Mouse (Mus musculus): ENCODE data around the gene Smim20. TPM values are rescaled to one million over a fixed set of nuclear protein-coding genes. Genes with fewer than 3 reads are reported as not detected.

The Smim20 gene
- total and polyA plus RNA-seq, 2 experiments, result 36.3 to 42.4 TPM

DNA sequence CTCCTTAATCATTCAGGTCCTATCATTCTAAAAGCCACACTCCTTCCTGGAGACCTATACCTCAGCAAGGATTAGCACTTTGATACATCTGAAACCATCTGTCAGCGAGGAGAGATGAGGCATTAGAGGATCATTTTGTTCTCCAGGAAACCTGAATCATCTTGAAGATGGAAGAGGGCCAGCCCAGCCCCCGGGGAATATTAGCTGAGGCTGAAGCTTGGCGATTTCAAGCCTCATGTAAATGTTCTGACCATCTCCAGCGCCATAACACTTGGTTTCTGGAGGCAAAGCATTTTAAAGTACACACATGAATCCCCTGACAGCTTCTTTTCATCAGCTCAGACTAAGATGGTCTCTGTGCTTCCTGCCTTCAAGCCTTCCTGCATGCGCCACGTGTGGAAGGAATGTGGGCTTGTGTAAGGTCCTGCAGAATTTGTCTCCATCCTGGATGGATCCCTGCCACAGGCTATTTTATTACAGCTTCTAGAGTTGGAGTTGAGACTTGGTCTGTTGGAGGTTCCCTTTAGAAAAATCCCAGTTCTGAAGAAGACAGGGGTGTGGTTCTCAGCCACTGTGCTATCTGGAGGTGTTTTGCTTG is 1.3 kb downstream of the Smim20 start:
- Histone ChIP-seq H3K27me3 (ENCODE audit: control insufficient read depth, insufficient read depth, low read length) (no peaks in the 10 kb centered on the region), H3K4me3 (ENCODE audit: insufficient read depth, low read depth, low read length) (no peak overlapping the region), H3K4me1 (ENCODE audit: control insufficient read depth, insufficient read depth, low read length) (peaks cover 11% of the 10 kb centered on the region), H3K27ac (replicated peaks; ENCODE audit: insufficient read depth, low read depth, low read length) (no peak overlapping the region), H3K36me3 (ENCODE audit: control insufficient read depth, insufficient read depth, low read length) (peaks cover under 1% of the 10 kb centered on the region; the same call in 1 of the 2 replicates), H3K79me2 (ENCODE audit: control insufficient read depth, insufficient read depth, low read length) (peaks cover 21% of the 10 kb centered on the region; the same call in 1 of the 2 replicates), H3K9ac (ENCODE audit: low read depth, low read length) (no peak overlapping the region)
- 82% methylated on average over 6 of the region's 6 CpGs for WGBS
- no peak for TF ChIP-seq CTCF (IDR thresholded peaks at IDR 0.05; ENCODE audit: low read depth, low read length)
- TF ChIP-seq POLR2A (IDR thresholded peaks at IDR 0.05; ENCODE audit: extremely low read depth, insufficient read depth, low read length), result no peak
- DNase-seq (ENCODE audit: extremely low read depth, low read depth, low spot score), result no peak

- H3K36me3 ChIP-seq (ENCODE audit: control insufficient read depth, insufficient read depth, low read length), result peaks cover 3% of the 10 kb centered on the region; the same call in 1 of the 2 replicates
- 80% methylated on average over 5 of the region's 5 CpGs for WGBS
- DNase-seq (ENCODE audit: extremely low read depth, low read depth, low spot score), result no peak
- no peaks in the 10 kb centered on the region for H3K27me3 ChIP-seq (ENCODE audit: control insufficient read depth, insufficient read depth, low read length)
- H3K4me3 ChIP-seq (ENCODE audit: insufficient read depth, low read depth, low read length), result no peak overlapping the region
- TF ChIP-seq POLR2A (IDR thresholded peaks at IDR 0.05; ENCODE audit: extremely low read depth, insufficient read depth, low read length), result no peak
- TF ChIP-seq CTCF (IDR thresholded peaks at IDR 0.05; ENCODE audit: low read depth, low read length), result no peak
- H3K9ac ChIP-seq (ENCODE audit: low read depth, low read length), result no peak overlapping the region
- peaks cover 22% of the 10 kb centered on the region; the same call in 1 of the 2 replicates for H3K79me2 ChIP-seq (ENCODE audit: control insufficient read depth, insufficient read depth, low read length)
- H3K27ac ChIP-seq (replicated peaks; ENCODE audit: insufficient read depth, low read depth, low read length), result no peak overlapping the region
- H3K4me1 ChIP-seq (ENCODE audit: control insufficient read depth, insufficient read depth, low read length), result peaks cover 11% of the 10 kb centered on the region
Observed at GRCm38 (mm10) chr5:53269799-53270198, 2.9 kb downstream of the Smim20 start.

DNA sequence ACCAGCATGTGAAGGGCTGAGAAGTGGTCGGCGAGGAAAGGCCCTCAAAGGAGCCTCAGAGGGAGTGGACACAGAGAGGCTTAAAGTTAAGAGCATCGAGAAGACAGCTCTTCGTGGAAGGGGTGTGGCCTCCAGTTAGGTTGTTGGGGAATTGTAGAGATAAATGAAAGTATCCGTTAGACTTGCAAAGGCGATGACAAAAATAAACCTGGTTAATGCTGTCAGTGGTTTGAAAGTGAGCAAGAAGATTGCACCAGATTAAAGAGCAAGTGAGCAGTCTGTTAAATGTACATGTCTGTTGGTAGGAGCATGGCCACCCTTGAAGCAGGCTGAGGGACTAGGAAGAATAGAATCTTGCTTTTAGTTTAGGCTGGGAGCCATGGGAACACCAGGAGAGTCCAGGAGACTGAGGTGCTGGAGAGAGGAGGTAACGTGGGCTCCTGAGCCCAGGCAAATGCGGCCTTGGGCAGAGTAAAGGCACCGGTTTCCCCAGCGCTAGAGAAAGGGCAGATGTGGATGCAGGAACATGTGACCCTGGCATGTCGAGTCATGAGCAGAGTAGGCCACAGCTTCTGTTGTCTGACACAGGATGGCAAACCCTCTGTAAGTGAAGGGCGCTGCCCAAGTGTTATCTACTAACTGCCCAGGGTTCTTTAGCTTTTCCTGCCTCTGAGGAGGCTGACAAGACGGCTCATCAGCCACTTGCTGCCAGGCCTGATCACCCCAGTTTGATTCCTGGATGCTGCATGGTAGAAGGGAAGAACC is 4.2 kb downstream of the Smim20 start:
- no peak overlapping the region for H3K4me3 ChIP-seq (ENCODE audit: insufficient read depth, low read depth, low read length)
- DNase-seq (ENCODE audit: extremely low read depth, low read depth, low spot score), result no peak
- peaks cover 7% of the 10 kb centered on the region; the same call in 1 of the 2 replicates for H3K36me3 ChIP-seq (ENCODE audit: control insufficient read depth, insufficient read depth, low read length)
- peaks cover 22% of the 10 kb centered on the region; the same call in 1 of the 2 replicates for H3K79me2 ChIP-seq (ENCODE audit: control insufficient read depth, insufficient read depth, low read length)
- H3K4me1 ChIP-seq (ENCODE audit: control insufficient read depth, insufficient read depth, low read length), result peaks cover 10% of the 10 kb centered on the region
- H3K9ac ChIP-seq (ENCODE audit: low read depth, low read length), result no peak overlapping the region
- WGBS, result 88% methylated on average over 13 of the region's 13 CpGs
- TF ChIP-seq POLR2A (IDR thresholded peaks at IDR 0.05; ENCODE audit: extremely low read depth, insufficient read depth, low read length) (no peak), CTCF (IDR thresholded peaks at IDR 0.05; ENCODE audit: low read depth, low read length) (no peak)
- H3K27me3 ChIP-seq (ENCODE audit: control insufficient read depth, insufficient read depth, low read length), result no peaks in the 10 kb centered on the region
- no peak overlapping the region for H3K27ac ChIP-seq (replicated peaks; ENCODE audit: insufficient read depth, low read depth, low read length)

DNA sequence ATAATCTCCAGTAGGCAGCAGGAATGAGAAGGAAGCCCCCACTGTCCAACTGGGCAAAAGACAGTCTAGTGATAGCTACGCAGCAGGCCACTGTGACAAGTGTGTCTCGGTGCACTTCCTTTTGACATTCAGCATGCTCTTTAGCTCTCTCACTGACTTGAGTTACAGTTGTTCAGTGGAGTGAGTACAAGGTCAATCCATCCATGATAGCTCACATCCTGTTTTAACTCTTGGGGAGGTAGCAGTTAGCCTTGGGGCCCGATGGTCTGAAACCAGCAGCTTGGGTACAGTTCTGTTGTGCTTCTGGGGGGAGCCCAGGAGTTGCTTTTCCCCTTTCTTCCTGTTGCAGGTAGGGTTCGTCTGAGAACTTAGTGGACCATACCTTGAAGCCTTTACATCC is 5.7 kb downstream of the Smim20 start:
- Histone ChIP-seq H3K4me3 (ENCODE audit: insufficient read depth, low read depth, low read length) (no peak overlapping the region), H3K4me1 (ENCODE audit: control insufficient read depth, insufficient read depth, low read length) (peaks cover 6% of the 10 kb centered on the region), H3K27me3 (ENCODE audit: control insufficient read depth, insufficient read depth, low read length) (no peaks in the 10 kb centered on the region), H3K79me2 (ENCODE audit: control insufficient read depth, insufficient read depth, low read length) (peaks cover 16% of the 10 kb centered on the region; the same call in 1 of the 2 replicates), H3K9ac (ENCODE audit: low read depth, low read length) (no peak overlapping the region), H3K36me3 (ENCODE audit: control insufficient read depth, insufficient read depth, low read length) (peaks cover 18% of the 10 kb centered on the region; the same call in 1 of the 2 replicates), H3K27ac (replicated peaks; ENCODE audit: insufficient read depth, low read depth, low read length) (no peak overlapping the region)
- TF ChIP-seq CTCF (IDR thresholded peaks at IDR 0.05; ENCODE audit: low read depth, low read length) (no peak), POLR2A (IDR thresholded peaks at IDR 0.05; ENCODE audit: extremely low read depth, insufficient read depth, low read length) (no peak)
- 83% methylated on average over 4 of the region's 4 CpGs for WGBS
- no peak for DNase-seq (ENCODE audit: extremely low read depth, low read depth, low spot score)

- no peak for DNase-seq (ENCODE audit: extremely low read depth, low read depth, low spot score)
- TF ChIP-seq POLR2A (IDR thresholded peaks at IDR 0.05; ENCODE audit: extremely low read depth, insufficient read depth, low read length) (no peak), CTCF (IDR thresholded peaks at IDR 0.05; ENCODE audit: low read depth, low read length) (no peak)
- 92% methylated on average over 5 of the region's 5 CpGs for WGBS
- H3K27me3 ChIP-seq (ENCODE audit: control insufficient read depth, insufficient read depth, low read length), result no peaks in the 10 kb centered on the region
- H3K27ac ChIP-seq (replicated peaks; ENCODE audit: insufficient read depth, low read depth, low read length), result no peak overlapping the region
- no peak overlapping the region for H3K4me3 ChIP-seq (ENCODE audit: insufficient read depth, low read depth, low read length)
- H3K9ac ChIP-seq (ENCODE audit: low read depth, low read length), result no peak overlapping the region
- peaks cover 25% of the 10 kb centered on the region for H3K36me3 ChIP-seq (ENCODE audit: control insufficient read depth, insufficient read depth, low read length)
- H3K4me1 ChIP-seq (ENCODE audit: control insufficient read depth, insufficient read depth, low read length), result peaks cover 7% of the 10 kb centered on the region
- H3K79me2 ChIP-seq (ENCODE audit: control insufficient read depth, insufficient read depth, low read length), result peaks cover 8% of the 10 kb centered on the region; the same call in 1 of the 2 replicates
Observed at GRCm38 (mm10) chr5:53273699-53274430, 7.0 kb downstream of the Smim20 start.

All from liver, adult 2 months (tissue).